Mouse (Mus musculus): ENCODE measurements around the gene Rsad1.

DNA sequence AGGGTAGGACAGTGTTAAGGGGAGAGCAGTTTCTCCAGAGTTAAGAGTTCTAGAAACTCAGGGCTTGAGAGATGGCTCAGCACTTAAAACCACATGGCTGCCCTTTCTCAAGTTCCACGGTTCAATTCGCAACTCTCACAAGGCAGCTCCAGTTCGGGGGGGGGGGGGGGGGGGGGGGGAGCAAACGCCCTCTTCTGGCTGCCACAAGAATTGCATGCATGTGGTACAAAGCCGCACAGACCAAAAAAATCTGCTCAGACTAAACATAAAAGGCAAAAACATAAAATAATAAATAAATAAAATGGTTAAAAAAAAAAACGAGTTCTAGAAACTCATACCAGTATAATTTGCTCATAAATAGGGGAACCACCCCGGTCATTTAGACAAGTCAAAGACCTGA is 25.5 kb upstream of the Rsad1 start:
- no peak for TF ChIP-seq CTCF (IDR thresholded peaks at IDR 0.05; ENCODE audit: low read depth, low read length)
- no peak for TF ChIP-seq POLR2A (IDR thresholded peaks at IDR 0.05; ENCODE audit: insufficient read depth, low read length)
- TF ChIP-seq EP300 (IDR thresholded peaks at IDR 0.05; ENCODE audit: insufficient read depth, low read depth, low read length) = no peak
